Mouse (Mus musculus) urinary bladder, postnatal 36 days (tissue): Measurements from ENCODE around the gene Tepsin.
A peak's percentile ranks its signal among the peaks of the same experiment; 100 is the strongest.

Source experiments
- DNase-seq, 2 experiments: peaks; one replicate each; pipeline ENCODE4 v3.0.0; 2022; ENCODE audit warnings: low spot score in 2 of 2, mixed read lengths in 1 of 2

The Tepsin gene

GRCm38 (mm10) chr11:120064006-120064667, 34.4 kb downstream of the Tepsin start:
- no peak for DNase-seq

GRCm38 (mm10) chr11:120063326-120063725, 35.2 kb downstream of the Tepsin start:
- no peak for DNase-seq

- DNase-seq: no peak
Observed at GRCm38 (mm10) chr11:120060634-120061033, 37.9 kb downstream of the Tepsin start.

GRCm38 (mm10) chr11:120055953-120056732, 42.4 kb downstream of the Tepsin start:
- no peak for DNase-seq

GRCm38 (mm10) chr11:120053846-120054245, 44.7 kb downstream of the Tepsin start:
- DNase-seq: no peak

GRCm38 (mm10) chr11:120052274-120052673, 46.3 kb downstream of the Tepsin start:
- DNase-seq: no peak

GRCm38 (mm10) chr11:120051124-120051811, 47.3 kb downstream of the Tepsin start:
- DNase-seq: no peak

GRCm38 (mm10) chr11:120049067-120049466, 49.5 kb downstream of the Tepsin start:
- no peak for DNase-seq

GRCm38 (mm10) chr11:120048252-120048556, 50.3 kb downstream of the Tepsin start:
- no peak for DNase-seq

GRCm38 (mm10) chr11:120047531-120048251, 50.8 kb downstream of the Tepsin start:
- DNase-seq: no peak

- DNase-seq: no peak
Observed at GRCm38 (mm10) chr11:120046553-120047191, 51.9 kb downstream of the Tepsin start, which contains the start of gene Aatk. TSS of gene Aatk (minus strand) at chr11:120047167.

GRCm38 (mm10) chr11:120045839-120046552, 52.5 kb downstream of the Tepsin start:
- DNase-seq: no peak

GRCm38 (mm10) chr11:120045341-120045740, 53.2 kb downstream of the Tepsin start:
- DNase-seq: no peak

- no peak for DNase-seq
Observed at GRCm38 (mm10) chr11:120042141-120042838, 56.2 kb downstream of the Tepsin start.

- peak in 1 of 2 experiments; percentile 57 for DNase-seq
Observed at GRCm38 (mm10) chr11:120041191-120042123, 57.1 kb downstream of the Tepsin start.
